Mouse (Mus musculus): ENCODE measurements at regions not wholly inside any gene's neighbourhood (a gene's known extent, or its start where the extent isn't known, plus 50 kb on each side); places are given as distances from the start of the nearest gene placed in this dataset.

DNA sequence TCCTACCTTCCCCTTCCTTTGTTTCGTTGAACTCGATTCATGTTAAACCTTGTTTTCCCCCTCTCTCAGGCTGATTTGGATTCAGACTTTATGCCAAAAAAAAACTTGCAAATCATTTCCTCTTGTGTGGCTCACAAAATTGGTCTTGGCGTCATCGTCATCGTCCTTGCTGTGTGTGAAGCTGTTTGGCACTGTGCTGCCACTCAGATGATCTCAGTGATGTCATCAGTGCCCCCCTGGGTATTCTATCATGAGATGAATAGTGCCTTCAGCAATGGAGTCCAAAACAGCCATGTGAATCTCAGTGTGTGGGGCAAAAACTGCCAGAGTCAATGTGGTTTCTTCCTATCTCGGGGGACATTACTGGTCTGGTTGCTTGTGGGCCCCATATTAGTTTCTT is 254.3 kb upstream of the Gadl1 start:
- TF ChIP-seq CTCF (IDR thresholded peaks at IDR 0.05; ENCODE audit: borderline replicate concordance, extremely low read depth, insufficient read depth, insufficient read length), result no peak
- TF ChIP-seq POLR2A (IDR thresholded peaks at IDR 0.05; ENCODE audit: borderline replicate concordance, extremely low read depth, insufficient read depth, insufficient read length, poor library complexity, severe bottlenecking), result no peak
